Mouse (Mus musculus) megakaryocyte, adult 5-6 weeks (primary cell): ENCODE data around the gene Mlx. TPM values are rescaled to one million over a fixed set of nuclear protein-coding genes. Genes with fewer than 3 reads are reported as not detected.

Experiments used
- ATAC-seq: 2 replicates; pipeline ENCODE4 v1.8.0; 2016; ENCODE audit warnings: mild to moderate bottlenecking, inconsistent platforms; ENCODE audit not compliant: poor library complexity, severe bottlenecking
- total RNA-seq, 2 experiments: library from RNA; stranded (forward) in 1 of 2; stranded (reverse) in 1 of 2; fragments of 153-499, 151-499 nt in 1 of 2; fragments of 221-1000, 200-1000 nt in 1 of 2; gene quantifications; 2 replicates each; pipeline versions ENCODE4 v1.2.3 to v1.2.4; 2015 to 2017

Gene Mlx
- total RNA-seq (2015) = 62.7 and 64.8 TPM in 2 replicates
- total RNA-seq (2017) = 79.3 and 96.0 TPM in 2 replicates

GRCm38 (mm10) chr11:101086756-101087681 is at the start of gene Mlx:
Gene Mlx (plus strand): TSS chr11:101087277.
- peak; percentile 70 for ATAC-seq

GRCm38 (mm10) chr11:101037795-101038194 is 49.3 kb upstream of the Mlx start:
- no peak for ATAC-seq

GRCm38 (mm10) chr11:101045826-101046225 is 41.3 kb upstream of the Mlx start:
- ATAC-seq = no peak

- ATAC-seq = no peak
Observed at GRCm38 (mm10) chr11:101046440-101046839, 40.6 kb upstream of the Mlx start.

- no peak for ATAC-seq
Observed at GRCm38 (mm10) chr11:101047502-101047901, 39.6 kb upstream of the Mlx start.

- no peak for ATAC-seq
Observed at GRCm38 (mm10) chr11:101050359-101050758, 36.7 kb upstream of the Mlx start.

- no peak for ATAC-seq
Observed at GRCm38 (mm10) chr11:101051051-101051493, 36.0 kb upstream of the Mlx start.

- no peak for ATAC-seq
Observed at GRCm38 (mm10) chr11:101051617-101052016, 35.5 kb upstream of the Mlx start.

- peak; percentile 83 for ATAC-seq
Observed at GRCm38 (mm10) chr11:101052751-101053473, 34.2 kb upstream of the Mlx start.

GRCm38 (mm10) chr11:101053974-101054373 is 33.1 kb upstream of the Mlx start:
- no peak for ATAC-seq

GRCm38 (mm10) chr11:101055418-101055817 is 31.7 kb upstream of the Mlx start:
- no peak for ATAC-seq

- no peak for ATAC-seq
Observed at GRCm38 (mm10) chr11:101056885-101057284, 30.2 kb upstream of the Mlx start.

- ATAC-seq = peak; percentile 62
Observed at GRCm38 (mm10) chr11:101057860-101058259, 29.2 kb upstream of the Mlx start.

GRCm38 (mm10) chr11:101058726-101059125 is 28.4 kb upstream of the Mlx start:
- no peak for ATAC-seq

- ATAC-seq = no peak
Observed at GRCm38 (mm10) chr11:101059473-101059872, 27.6 kb upstream of the Mlx start.

- no peak for ATAC-seq
Observed at GRCm38 (mm10) chr11:101060126-101060525, 27.0 kb upstream of the Mlx start.

- ATAC-seq = no peak
Observed at GRCm38 (mm10) chr11:101061049-101061448, 26.0 kb upstream of the Mlx start.

GRCm38 (mm10) chr11:101062165-101062884 is 24.8 kb upstream of the Mlx start:
- ATAC-seq = no peak

GRCm38 (mm10) chr11:101062971-101063675 is 24.0 kb upstream of the Mlx start:
- peak; percentile 50 for ATAC-seq

- ATAC-seq = peak; percentile 85
Observed at GRCm38 (mm10) chr11:101063676-101064327, 23.3 kb upstream of the Mlx start.
